Comparison of ENCODE assay signal across 8 mouse cellular contexts in the genomic region with DNA sequence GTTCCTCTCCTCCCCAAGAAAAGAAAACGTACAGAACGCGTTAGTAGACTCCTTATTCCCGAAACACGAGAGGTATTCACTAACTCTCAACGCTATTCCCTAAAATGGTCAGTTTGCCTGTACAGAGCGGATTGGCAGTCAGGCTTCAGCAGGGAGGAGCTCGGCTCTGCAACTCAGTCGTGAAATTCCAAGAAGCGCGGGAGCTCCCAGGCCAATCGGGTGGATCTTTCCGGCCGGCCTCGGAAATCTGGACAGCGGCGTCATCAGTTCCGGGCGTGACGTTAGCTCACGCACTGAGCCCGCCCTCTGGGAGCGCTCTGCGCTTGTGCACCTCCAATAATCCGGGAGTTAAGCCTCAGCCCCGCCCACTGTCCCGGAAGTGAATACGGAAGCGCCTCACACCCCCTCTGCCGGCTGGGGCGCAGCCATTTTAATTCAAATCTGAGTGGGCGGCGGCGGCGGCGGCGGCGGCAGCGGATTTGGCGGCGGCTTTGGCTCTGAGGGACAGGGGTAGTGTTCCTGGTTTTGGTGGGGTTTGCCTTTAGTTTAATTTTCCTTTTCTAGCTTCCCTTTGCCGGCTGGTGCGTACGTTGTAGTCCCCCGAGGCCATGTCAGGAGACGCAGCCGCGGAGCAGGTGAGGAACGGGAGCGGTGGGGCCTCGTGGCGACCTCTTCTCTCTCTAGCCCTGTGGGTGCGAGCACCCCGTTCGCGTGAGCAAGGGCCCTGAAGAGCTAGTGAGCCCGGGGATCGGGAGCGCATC. TPM values are rescaled to one million over a fixed set of nuclear protein-coding genes. Genes with fewer than 3 reads are reported as not detected.
DNase-seq lines count a peak whose midpoint lies in the region; ATAC-seq lines count a peak whose summit lies in the region.

TSS of gene Cstf3 (plus strand) at position 456 of the 761 bp plus-strand sequence.

- H3K4me2 ChIP-seq in hindbrain, embryonic 16.5 days (ENCODE audit: low read length): peak within 1 kb of the TSS; percentile 82

- H3K27ac ChIP-seq in hindbrain, embryonic 16.5 days (ENCODE audit: low read depth, low read length): peak within 1 kb of the TSS; percentile 92
- H3K27ac ChIP-seq in macrophage: peak within 1 kb of the TSS; percentile 70

- under 1% methylated on average over 57 of the region's 59 CpGs for WGBS in hindbrain, embryonic 16.5 days
- WGBS in macrophage (ENCODE audit: missing documents): 0% methylated on average over 53 of the region's 59 CpGs

- no peaks in the 10 kb centered on the region for H3K27me3 ChIP-seq in hindbrain, embryonic 16.5 days (replicated peaks; ENCODE audit: control insufficient read depth, insufficient read depth, low read length)

- peaks cover 25% of the 10 kb centered on the region for H3K4me1 ChIP-seq in hindbrain, embryonic 16.5 days (ENCODE audit: control insufficient read depth, insufficient read depth, low read depth, low read length)

- ATAC-seq in hindbrain, embryonic 16.5 days: peak; percentile 100

- H3K9ac ChIP-seq in hindbrain, embryonic 16.5 days (ENCODE audit: low read depth, low read length): peak within 1 kb of the TSS; percentile 95

- no peaks in the 10 kb centered on the region for H3K9me3 ChIP-seq in hindbrain, embryonic 16.5 days (ENCODE audit: control insufficient read depth, low read length)

- peaks cover 49% of the 10 kb centered on the region for H3K79me2 ChIP-seq in macrophage (ENCODE audit: inconsistent target)

- DNase-seq in WW6 (ENCODE audit: low read depth, low spot score): peak; percentile 98
- peak; percentile 97 to 98 for DNase-seq in cerebellum, postnatal 4 days (ENCODE audit: low spot score in 2 of 2)
- DNase-seq in gastrocnemius, adult 18-20 months (ENCODE audit: low spot score): peak; percentile 99
- peak; percentile 99 to 100 for DNase-seq in left cerebral cortex, adult 18-20 months (ENCODE audit: low spot score in 2 of 2)
- peak; percentile 100 for DNase-seq in right cerebral cortex, adult 18-20 months
- peak; percentile 97 for DNase-seq in urinary bladder, postnatal 10 days (ENCODE audit: low spot score)

- H3K4me3 ChIP-seq in hindbrain, embryonic 16.5 days (ENCODE audit: low read length): peak within 1 kb of the TSS; percentile 93
- H3K4me3 ChIP-seq in macrophage (ENCODE audit: inconsistent target): peak within 1 kb of the TSS; percentile 96

- H3K36me3 ChIP-seq in hindbrain, embryonic 16.5 days (ENCODE audit: control insufficient read depth, insufficient read depth, low read length): no peaks in the 10 kb centered on the region
- H3K36me3 ChIP-seq in macrophage (ENCODE audit: inconsistent target): no peaks in the 10 kb centered on the region

RNA-seq across cellular contexts. Expression of gene Cstf3, which starts in this region (rescaled TPM):
- 1 to 10 TPM; 7.3 to 9.5 TPM for total RNA-seq in gastrocnemius, adult 18-20 months (2021)
- polyA plus RNA-seq in hindbrain, embryonic 16.5 days (2015; fragmentation: Nextera tagmentation; extraction: Ambion mirVana): 73.8 and 76.7 TPM in 2 replicates
- 10 to 100 TPM; 37.2 to 44.2 TPM for total RNA-seq in left cerebral cortex, adult 18-20 months (2021)
- 100 to 1,000 TPM in 17 of 26 experiments, 10 to 100 TPM in 9; 43.0 to 213 (median 115) TPM for total RNA-seq in macrophage (2018; cell fraction: chromatin; rRNA removed)
- 10 to 100 TPM; 10.9 to 22.9 (median 17.7) TPM for total RNA-seq in macrophage (2018; cell fraction: cytosol; rRNA removed)
- total RNA-seq in macrophage (2018; cell fraction: nucleus; rRNA removed): 100 to 1,000 TPM in 4 of 26 experiments, 10 to 100 TPM in 22; 51.0 to 121 (median 75.0) TPM
- polyA plus RNA-seq in macrophage (2018): 18.9 to 20.6 TPM (median 19.9 TPM) in 3 replicates

Comparison
In these comparisons a context has a peak if more than half of its experiments do, and no peak if none do; other contexts are left out.
1. Peak in every context shown above with its lines: DNase-seq, ATAC-seq, H3K4me3 ChIP-seq and H3K27ac ChIP-seq.